Mouse (Mus musculus): ENCODE measurements around the gene Ascc1. TPM values are rescaled to one million over a fixed set of nuclear protein-coding genes. Genes with fewer than 3 reads are reported as not detected.

Gene Ascc1
- total and polyA plus RNA-seq, 3 experiments, result 17.0 to 37.9 TPM; not detected in 1

GRCm38 (mm10) chr10:60095558-60095957 is 93.0 kb downstream of the Ascc1 start:
- H3K79me2 ChIP-seq (ENCODE audit: control insufficient read depth, insufficient read depth, low read length, poor library complexity), result no peaks in the 10 kb centered on the region
- DNase-seq (ENCODE audit: low read depth, low spot score), result no peak
- H3K36me3 ChIP-seq (ENCODE audit: control insufficient read depth in 1 of 2, insufficient read depth in 2 of 2, low read length in 2 of 2), result no peaks in the 10 kb centered on the region
- no peak overlapping the region for H3K4me3 ChIP-seq (ENCODE audit: control insufficient read depth in 1 of 2, insufficient read depth in 1 of 2, low read depth in 2 of 2, low read length in 2 of 2)
- H3K4me1 ChIP-seq (ENCODE audit: control insufficient read depth in 1 of 2, insufficient read depth in 2 of 2, low read length in 2 of 2), result no peaks in the 10 kb centered on the region
- no peak overlapping the region for H3K9ac ChIP-seq (ENCODE audit: control insufficient read depth, low read depth, low read length, poor library complexity, severe bottlenecking)
- no peaks in the 10 kb centered on the region for H3K27me3 ChIP-seq (ENCODE audit: control insufficient read depth in 1 of 2, insufficient read depth in 2 of 2, low read length in 2 of 2)
- H3K9me3 ChIP-seq (replicated peaks; ENCODE audit: insufficient read depth, low read length), result no peaks in the 10 kb centered on the region
- no peak for TF ChIP-seq MXI1 (IDR thresholded peaks at IDR 0.05; ENCODE audit: low read depth, low read length)
- TF ChIP-seq CHD1 (IDR thresholded peaks at IDR 0.05; ENCODE audit: low read depth, low read length), result no peak
- no peak for TF ChIP-seq CHD2 (IDR thresholded peaks at IDR 0.05; ENCODE audit: low read length)
- TF ChIP-seq MEF2A (IDR thresholded peaks at IDR 0.05; ENCODE audit: extremely low read depth, insufficient replicate concordance, low read depth, low read length, poor library complexity, severe bottlenecking), result no peak
- TF ChIP-seq BHLHE40 (IDR thresholded peaks at IDR 0.05; ENCODE audit: borderline replicate concordance, low read depth, low read length), result no peak
- TF ChIP-seq MYB (IDR thresholded peaks at IDR 0.05; ENCODE audit: low read depth, low read length), result no peak
- TF ChIP-seq USF2 (IDR thresholded peaks at IDR 0.05; ENCODE audit: borderline replicate concordance in 1 of 2, insufficient read depth in 1 of 2, low read depth in 1 of 2, low read length in 2 of 2), result no peak
- no peak overlapping the region for H3K27ac ChIP-seq (ENCODE audit: control insufficient read depth, low read depth, low read length)

DNA sequence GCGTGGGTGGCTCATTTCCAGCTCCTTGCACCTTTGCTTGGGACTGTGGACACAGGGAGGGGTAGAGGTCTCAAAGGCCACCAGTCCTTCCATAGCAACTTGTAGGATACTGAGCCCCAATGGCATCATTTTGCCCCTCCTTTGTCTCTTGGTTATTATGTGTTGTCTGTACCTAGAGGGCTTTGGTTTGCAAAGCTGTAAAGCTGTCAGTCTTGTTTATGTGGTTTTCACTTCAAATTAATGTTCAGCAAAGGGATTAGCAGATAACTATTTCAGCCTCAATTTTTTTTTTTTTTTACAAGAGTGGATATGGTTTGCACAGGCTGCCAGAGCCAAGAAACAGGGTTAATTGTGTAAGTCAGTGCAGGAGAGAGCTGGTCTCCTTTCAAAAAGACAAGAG is 93.7 kb downstream of the Ascc1 start:
- Histone ChIP-seq H3K27ac (ENCODE audit: control insufficient read depth, low read depth, low read length) (no peak overlapping the region), H3K9me3 (replicated peaks; ENCODE audit: insufficient read depth, low read length) (no peaks in the 10 kb centered on the region), H3K79me2 (ENCODE audit: control insufficient read depth, insufficient read depth, low read length, poor library complexity) (no peaks in the 10 kb centered on the region), H3K4me3 (ENCODE audit: control insufficient read depth in 1 of 2, insufficient read depth in 1 of 2, low read depth in 2 of 2, low read length in 2 of 2) (no peak overlapping the region), H3K27me3 (ENCODE audit: control insufficient read depth in 1 of 2, insufficient read depth in 2 of 2, low read length in 2 of 2) (no peaks in the 10 kb centered on the region), H3K9ac (ENCODE audit: control insufficient read depth, low read depth, low read length, poor library complexity, severe bottlenecking) (no peak overlapping the region), H3K36me3 (ENCODE audit: control insufficient read depth in 1 of 2, insufficient read depth in 2 of 2, low read length in 2 of 2) (no peaks in the 10 kb centered on the region), H3K4me1 (ENCODE audit: control insufficient read depth in 1 of 2, insufficient read depth in 2 of 2, low read length in 2 of 2) (no peaks in the 10 kb centered on the region)
- no peak for DNase-seq (ENCODE audit: low read depth, low spot score)
- TF ChIP-seq USF2 (IDR thresholded peaks at IDR 0.05; ENCODE audit: borderline replicate concordance in 1 of 2, insufficient read depth in 1 of 2, low read depth in 1 of 2, low read length in 2 of 2) (no peak), TBP (IDR thresholded peaks at IDR 0.05; ENCODE audit: low read depth, low read length) (no peak), ZKSCAN1 (IDR thresholded peaks at IDR 0.05; ENCODE audit: low read depth, low read length) (no peak), KAT2A (conservative IDR thresholded peaks at IDR 0.05; ENCODE audit: low read depth, low read length) (no peak), ZNF384 (IDR thresholded peaks at IDR 0.05; ENCODE audit: low read depth, low read length) (no peak), MYB (IDR thresholded peaks at IDR 0.05; ENCODE audit: low read depth, low read length) (no peak), JUND (IDR thresholded peaks at IDR 0.05; ENCODE audit: low read depth, low read length) (no peak), EP300 (IDR thresholded peaks at IDR 0.05; ENCODE audit: low read depth in 1 of 2, low read length in 2 of 2) (no peak), UBTF (IDR thresholded peaks at IDR 0.05; ENCODE audit: borderline replicate concordance, insufficient read depth, low read depth, low read length) (no peak), SMC3 (IDR thresholded peaks at IDR 0.05; ENCODE audit: low read depth, low read length) (no peak)
